Mouse (Mus musculus) heart, adult 2 months (tissue): ENCODE measurements around the gene Gpx7. TPM values are rescaled to one million over a fixed set of nuclear protein-coding genes. Genes with fewer than 3 reads are reported as not detected.
A peak's percentile ranks its signal among the peaks of the same experiment; 100 is the strongest.

Experiments
- DNase-seq, 2 experiments: peaks; one replicate each; pipeline ENCODE4 v3.0.0; 2021
- H3K27ac ChIP-seq: fragments of 200-600 bp; 2 replicates; pipeline ENCODE4 v1.8.1; 2022
- H3K27me3 ChIP-seq: fragments of 200-500 bp; 2 replicates; pipeline ENCODE4 v1.6.1; 2012; ENCODE audit warnings: mild to moderate bottlenecking, low read length, inconsistent platforms, mixed read lengths; ENCODE audit not compliant: control insufficient read depth, insufficient read depth
- H3K36me3 ChIP-seq: fragments of 200-500 bp; 2 replicates; pipeline ENCODE4 v1.6.1; 2012; ENCODE audit warnings: low read length, inconsistent platforms; ENCODE audit not compliant: control insufficient read depth, insufficient read depth
- H3K4me1 ChIP-seq: fragments of 200-500 bp; 2 replicates; pipeline ENCODE4 v1.6.1; 2011; ENCODE audit warnings: low read length; ENCODE audit not compliant: control insufficient read depth, insufficient read depth
- H3K4me3 ChIP-seq: fragments of 200-600 bp; 2 replicates; pipeline ENCODE4 v1.8.1; 2022
- H3K79me2 ChIP-seq: fragments of 200-500 bp; replicated peaks from 2 replicates; pipeline ENCODE4 v1.6.1; 2012; ENCODE audit warnings: mild to moderate bottlenecking, inconsistent platforms, low read length, moderate library complexity, mixed read lengths; ENCODE audit not compliant: control insufficient read depth, insufficient read depth
- H3K9ac ChIP-seq: fragments of 200-500 bp; 2 replicates; pipeline ENCODE4 v1.6.1; 2012; ENCODE audit warnings: low read depth, mild to moderate bottlenecking, control low read depth, inconsistent platforms, low read length, mixed read lengths
- CTCF ChIP-seq: fragments of 200-600 bp; IDR thresholded peaks from 2 replicates; pipeline ENCODE4 v1.8.1; 2022; ENCODE audit warnings: antibody characterized with exemption, mild to moderate bottlenecking, moderate library complexity
- EP300 ChIP-seq: fragments of 200-500 bp; IDR thresholded peaks from 2 replicates; pipeline ENCODE4 v1.6.1; 2011; ENCODE audit warnings: low read depth, low read length, control low read depth; ENCODE audit not compliant: insufficient read depth
- POLR2A ChIP-seq: fragments of 200-500 bp; IDR thresholded peaks from 2 replicates; pipeline ENCODE4 v1.6.1; 2011; ENCODE audit warnings: mild to moderate bottlenecking, low read depth, low read length, control low read depth; ENCODE audit not compliant: insufficient read depth
- WGBS: fragments of 180-500 bp; shearing (Covaris S2); methylation state at CpG from one replicate; pipeline ENCODE4 v1.1.7; 2018; 5-methylcytosine and 5-hydroxymethylcytosine counted together
- intact Hi-C: fragments of 180-260 bp; cut with DNase I; formaldehyde crosslinking; loops from one replicate; pipeline ENCODE4 v1.15.1; 2025
- polyA plus RNA-seq: library from polyadenylated mRNA; depleted of rRNA; stranded (reverse); fragments of >200 nt; gene quantifications from 2 replicates; pipeline ENCODE4 v1.2.3, GENCODE M21; 2012
- total RNA-seq, 2 experiments: library from RNA; stranded (reverse); gene quantifications; 2 replicates each; pipeline ENCODE4 v1.2.3; 2021

The Gpx7 gene
- total and polyA plus RNA-seq, 3 experiments: 5.9 to 14.2 (median 7.7) TPM

- intact Hi-C loops: no loop called here
- H3K4me1 ChIP-seq: no peaks in the 10 kb centered on the region
- no peak overlapping the region for H3K9ac ChIP-seq
- no peaks in the 10 kb centered on the region for H3K36me3 ChIP-seq
- TF ChIP-seq CTCF (no peak), EP300 (no peak), POLR2A (no peak)
- no peaks in the 10 kb centered on the region for H3K79me2 ChIP-seq
- no peak overlapping the region for H3K4me3 ChIP-seq
- H3K27ac ChIP-seq: no peak overlapping the region
- DNase-seq: no peak
- 64% methylated on average over 11 of the region's 11 CpGs for WGBS
- no peaks in the 10 kb centered on the region for H3K27me3 ChIP-seq
These were observed 21.1 kb upstream of the Gpx7 start for GRCm38 (mm10) chr4:108427719-108428340.

- H3K9ac ChIP-seq: no peak overlapping the region
- no peak overlapping the region for H3K27ac ChIP-seq
- no peaks in the 10 kb centered on the region for H3K4me1 ChIP-seq
- no peaks in the 10 kb centered on the region for H3K79me2 ChIP-seq
- H3K27me3 ChIP-seq: no peaks in the 10 kb centered on the region
- no peak overlapping the region for H3K4me3 ChIP-seq
- no peak for DNase-seq
- no peaks in the 10 kb centered on the region for H3K36me3 ChIP-seq
- 61% methylated on average over 2 of the region's 2 CpGs for WGBS
- TF ChIP-seq POLR2A (no peak), CTCF (no peak), EP300 (no peak)
- intact Hi-C loops: no loop called here
These were observed 17.8 kb upstream of the Gpx7 start for GRCm38 (mm10) chr4:108424587-108424986.

- no peaks in the 10 kb centered on the region for H3K79me2 ChIP-seq
- H3K4me3 ChIP-seq: no peak overlapping the region
- WGBS: 64% methylated on average over 8 of the region's 8 CpGs
- peaks cover 4% of the 10 kb centered on the region for H3K4me1 ChIP-seq
- H3K27ac ChIP-seq: no peak overlapping the region
- H3K36me3 ChIP-seq: no peaks in the 10 kb centered on the region
- H3K27me3 ChIP-seq: no peaks in the 10 kb centered on the region
- H3K9ac ChIP-seq: no peak overlapping the region
- TF ChIP-seq POLR2A (no peak), CTCF (no peak), EP300 (no peak)
- DNase-seq: no peak
- intact Hi-C loops: loop anchor here (5.0 kb wide), 1 partner anchor 65 kb away; no protein-coding TSS in a partner anchor
These were observed 860 bp upstream of the Gpx7 start for GRCm38 (mm10) chr4:108407621-108408020.

- Histone ChIP-seq H3K79me2 (no peaks in the 10 kb centered on the region), H3K36me3 (no peaks in the 10 kb centered on the region), H3K27me3 (no peaks in the 10 kb centered on the region), H3K27ac (peak overlapping the region; percentile 95), H3K4me3 (peak overlapping the region; percentile 65), H3K9ac (peak overlapping the region; percentile 99), H3K4me1 (peaks cover 4% of the 10 kb centered on the region)
- 3% methylated on average over 52 of the region's 52 CpGs for WGBS
- intact Hi-C loops: loop anchor here (1.0 to 5.0 kb wide), 2 partner anchors 19 to 64 kb away; no protein-coding TSS in a partner anchor
- no peak for TF ChIP-seq CTCF
- peak; percentile 44 for TF ChIP-seq POLR2A
- peak; percentile 84 to 85 for DNase-seq
These were observed 462 bp downstream of the Gpx7 start for GRCm38 (mm10) chr4:108406138-108406860.

- Histone ChIP-seq H3K27ac (peak overlapping the region; percentile 95), H3K79me2 (no peaks in the 10 kb centered on the region), H3K4me3 (peak overlapping the region; percentile 65), H3K9ac (peak overlapping the region; percentile 99), H3K36me3 (no peaks in the 10 kb centered on the region), H3K27me3 (no peaks in the 10 kb centered on the region), H3K4me1 (peaks cover 4% of the 10 kb centered on the region)
- WGBS: 54% methylated on average over 3 of the region's 3 CpGs
- intact Hi-C loops: loop anchor here (1.0 to 5.0 kb wide), 3 partner anchors 18 to 63 kb away; partner anchors contain the start of gene Tut4
- DNase-seq: peak; percentile 45 to 58
- TF ChIP-seq POLR2A: no peak; the same call in 1 of the 2 replicates
- TF ChIP-seq CTCF: no peak
- TF ChIP-seq EP300: no peak
These were observed 1.0 kb downstream of the Gpx7 start for GRCm38 (mm10) chr4:108405766-108406137.
